In the genomic region with DNA sequence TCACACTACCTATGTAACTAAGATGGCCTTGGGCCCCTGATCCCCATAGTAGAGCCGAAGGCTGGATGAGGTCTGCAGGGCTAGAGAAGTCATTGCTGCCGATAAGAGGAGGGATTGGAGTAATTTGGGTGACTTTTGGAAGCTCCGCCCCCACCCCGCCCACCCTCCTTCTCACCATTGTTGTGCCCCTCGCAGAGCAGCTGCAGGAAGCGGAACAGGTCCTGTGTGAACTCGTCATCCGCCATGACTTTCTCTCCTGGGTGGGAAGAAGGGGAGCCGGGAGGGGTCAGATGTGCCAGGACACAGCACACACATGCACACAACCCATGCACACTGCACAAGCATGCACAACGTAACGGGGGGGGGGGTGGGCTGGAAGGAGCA, we compare ENCODE assay signal across 9 mouse cellular contexts.
A peak's percentile ranks its signal among the peaks of the same experiment; 100 is the strongest.
DNase-seq lines count a peak whose midpoint lies in the region; ATAC-seq and TF ChIP-seq lines count a peak whose summit lies in the region.
"Had no signal": no experiment of that assay in that cellular context is flagged by ENCODE, and none has a peak within 500 bp of the region (broad histone marks: within the 10 kb centered on the region; RNA-seq: fewer than 3 reads in every experiment).

No protein-coding gene starts in this region.

- intact Hi-C loops in left cerebral cortex, adult 2 months (cut with DNase I), result no loop called here

- peaks cover 14% of the 10 kb centered on the region; the same call in 1 of the 2 replicates for H3K4me1 ChIP-seq in kidney, postnatal 0 days (replicated peaks; ENCODE audit: insufficient read depth, low read length)
- H3K4me1 ChIP-seq in midbrain, embryonic 11.5 days (ENCODE audit: control insufficient read depth, insufficient read depth, low read length), result peaks cover 13% of the 10 kb centered on the region

- H3K27ac ChIP-seq in kidney, postnatal 0 days, result peak overlapping the region; percentile 56
- no peak overlapping the region for H3K27ac ChIP-seq in midbrain, embryonic 11.5 days (ENCODE audit: low read depth, low read length)
- no peak overlapping the region for H3K27ac ChIP-seq in left cerebral cortex, adult 2 months

- peak overlapping the region; percentile 35; the same call in 1 of the 2 replicates for H3K4me2 ChIP-seq in kidney, postnatal 0 days (ENCODE audit: low read length)
- H3K4me2 ChIP-seq in midbrain, embryonic 11.5 days, result peak overlapping the region; percentile 15
- H3K4me2 ChIP-seq: liver, embryonic 15.5 days had no signal

- DNase-seq in kidney, postnatal 0 days (ENCODE audit: low spot score), result peak; percentile 35
- no peak for DNase-seq in kidney, adult 11 months
- peak; percentile 58 for DNase-seq in ZHBTc4 (ENCODE audit: low read depth, low spot score)
- DNase-seq in midbrain, embryonic 11.5 days (ENCODE audit: low spot score, missing footprints), result no peak
- no peak for DNase-seq in left cerebral cortex, adult 2 months (ENCODE audit: extremely low spot score in 1 of 2, low spot score in 2 of 2)
- no peak for DNase-seq in right cerebral cortex, postnatal 36 days (ENCODE audit: low spot score in 2 of 2)
- DNase-seq in frontal cortex, postnatal 14 days (ENCODE audit: low spot score in 2 of 2), result no peak

- TF ChIP-seq CTCF in kidney, postnatal 0 days (IDR thresholded peaks at IDR 0.05; ENCODE audit: low read depth), result no peak
- no peak for TF ChIP-seq CTCF in left cerebral cortex, adult 2 months (IDR thresholded peaks at IDR 0.05)

- no peak; the same call in 1 of the 2 replicates for ATAC-seq in kidney, postnatal 0 days (replicated peaks; ENCODE audit: low FRiP score, low read depth)
- ATAC-seq in granulocyte monocyte progenitor cell, adult 5-6 weeks (replicated peaks; ENCODE audit: poor library complexity, severe bottlenecking), result peak; percentile 20
- ATAC-seq in midbrain, embryonic 11.5 days (ENCODE audit: low FRiP score), result 0 out of 2 replicates have a peak, but pooled peaks have one; percentile 14

- WGBS in kidney, postnatal 0 days, result 44% methylated on average over 11 of the region's 11 CpGs
- WGBS in midbrain, embryonic 11.5 days, result 39% methylated on average over 11 of the region's 11 CpGs

- H3K36me3 ChIP-seq in kidney, postnatal 0 days (ENCODE audit: insufficient read depth, low read length), result no peaks in the 10 kb centered on the region
- H3K36me3 ChIP-seq in midbrain, embryonic 11.5 days (ENCODE audit: control insufficient read depth, insufficient read depth, low read length), result no peaks in the 10 kb centered on the region
- H3K36me3 ChIP-seq: liver, embryonic 15.5 days had no signal

- H3K4me3 ChIP-seq in kidney, postnatal 0 days (replicated peaks; ENCODE audit: low read depth, low read length), result no peak overlapping the region
- H3K4me3 ChIP-seq in midbrain, embryonic 11.5 days (ENCODE audit: low read depth, low read length), result no peak overlapping the region
- no peak overlapping the region for H3K4me3 ChIP-seq in left cerebral cortex, adult 2 months
- H3K4me3 ChIP-seq: liver, embryonic 15.5 days had no signal

- H3K9me3 ChIP-seq in kidney, postnatal 0 days (replicated peaks; ENCODE audit: low read length), result no peaks in the 10 kb centered on the region
- H3K9me3 ChIP-seq in midbrain, embryonic 11.5 days (ENCODE audit: control insufficient read depth, low read length), result no peaks in the 10 kb centered on the region
- H3K9me3 ChIP-seq: liver, embryonic 15.5 days had no signal

- H3K9ac ChIP-seq in kidney, postnatal 0 days (ENCODE audit: low read depth, low read length), result no peak overlapping the region
- no peak overlapping the region for H3K9ac ChIP-seq in midbrain, embryonic 11.5 days (ENCODE audit: low read length)
- H3K9ac ChIP-seq: liver, embryonic 15.5 days had no signal

- H3K27me3 ChIP-seq in kidney, postnatal 0 days (ENCODE audit: insufficient read depth, low read length), result no peaks in the 10 kb centered on the region
- H3K27me3 ChIP-seq in midbrain, embryonic 11.5 days (ENCODE audit: control insufficient read depth, insufficient read depth, low read length), result no peaks in the 10 kb centered on the region
- H3K27me3 ChIP-seq: liver, embryonic 15.5 days had no signal

Comparison
In these comparisons a context has a peak if more than half of its experiments do, and no peak if none do; other contexts are left out.
1. DNase-seq: peak in kidney, postnatal 0 days (single experiment) and ZHBTc4 (single experiment); none in kidney, adult 11 months (single experiment), midbrain, embryonic 11.5 days (single experiment), left cerebral cortex, adult 2 months (0 of 2), right cerebral cortex, postnatal 36 days (0 of 2) and frontal cortex, postnatal 14 days (0 of 2).